In genomic region chr5:132373471-132374075, GRCm38 (mm10) we compare ENCODE assay signal across 12 mouse cellular contexts.
A peak's percentile ranks its signal among the peaks of the same experiment; 100 is the strongest.
DNase-seq lines count a peak whose midpoint lies in the region; ATAC-seq and TF ChIP-seq lines count a peak whose summit lies in the region.
"Had no signal": no experiment of that assay in that cellular context is flagged by ENCODE, and none has a peak within 500 bp of the region (broad histone marks: within the 10 kb centered on the region; RNA-seq: fewer than 3 reads in every experiment).

No protein-coding gene starts in this region.

- H3K36me3 ChIP-seq in kidney, embryonic 16.5 days (ENCODE audit: insufficient read depth, low read length) = no peaks in the 10 kb centered on the region
- H3K36me3 ChIP-seq: hindbrain, embryonic 15.5 days; limb, embryonic 13.5 days; midbrain, embryonic 12.5 days had no signal

- no peaks in the 10 kb centered on the region for H3K9me3 ChIP-seq in kidney, embryonic 16.5 days (ENCODE audit: low read length)
- H3K9me3 ChIP-seq: hindbrain, embryonic 15.5 days; limb, embryonic 13.5 days; midbrain, embryonic 12.5 days had no signal

- H3K4me3 ChIP-seq in cerebellum, adult 2 months (replicated peaks; ENCODE audit: insufficient read depth, low read depth, low read length) = no peak overlapping the region
- no peak overlapping the region for H3K4me3 ChIP-seq in kidney, embryonic 16.5 days (ENCODE audit: low read length)
- H3K4me3 ChIP-seq: hindbrain, embryonic 15.5 days; limb, embryonic 13.5 days; midbrain, embryonic 12.5 days had no signal

- H3K27me3 ChIP-seq in cerebellum, adult 2 months (ENCODE audit: control insufficient read depth, insufficient read depth, low read length) = no peaks in the 10 kb centered on the region
- H3K27me3 ChIP-seq in kidney, embryonic 16.5 days (ENCODE audit: insufficient read depth, low read length) = no peaks in the 10 kb centered on the region
- H3K27me3 ChIP-seq: hindbrain, embryonic 15.5 days; limb, embryonic 13.5 days; midbrain, embryonic 12.5 days had no signal

- no peak for TF ChIP-seq CTCF in cerebellum, adult 2 months (IDR thresholded peaks at IDR 0.05; ENCODE audit: borderline replicate concordance, insufficient read depth, low read depth, low read length)

- no peak for TF ChIP-seq POLR2A in cerebellum, adult 2 months (IDR thresholded peaks at IDR 0.05; ENCODE audit: borderline replicate concordance, insufficient read depth, low read length)

- H3K4me1 ChIP-seq in cerebellum, adult 2 months (ENCODE audit: control insufficient read depth, insufficient read depth, low read length) = peaks cover 10% of the 10 kb centered on the region; the same call in 1 of the 2 replicates
- peaks cover 15% of the 10 kb centered on the region for H3K4me1 ChIP-seq in kidney, embryonic 16.5 days (ENCODE audit: insufficient read depth, low read length)

- 36% methylated on average over 4 of the region's 4 CpGs for WGBS in cerebellum, adult 2 months
- 81% methylated on average over 4 of the region's 4 CpGs for WGBS in kidney, embryonic 16.5 days

- no peak overlapping the region for H3K9ac ChIP-seq in kidney, embryonic 16.5 days (replicated peaks; ENCODE audit: low read length)
- H3K9ac ChIP-seq: hindbrain, embryonic 15.5 days; limb, embryonic 13.5 days; midbrain, embryonic 12.5 days had no signal

- peak; percentile 6 for DNase-seq in kidney, postnatal 14 days
- no peak for DNase-seq in kidney, postnatal 36 days
- peak; percentile 14 for DNase-seq in adrenal gland, postnatal 25 days
- peak; percentile 57 to 85 for DNase-seq in cerebellum, adult 2 months
- DNase-seq in gastrocnemius, postnatal 10 days = peak; percentile 30
- no peak for DNase-seq in yolk sac, embryonic 10.5 days (ENCODE audit: low spot score)
- DNase-seq in embryo, embryonic 9.5 days (ENCODE audit: extremely low spot score) = no peak
- DNase-seq: heart, adult 11 months had no signal

- H3K27ac ChIP-seq in cerebellum, adult 2 months (ENCODE audit: insufficient read depth, low read length) = no peak overlapping the region
- no peak overlapping the region for H3K27ac ChIP-seq in kidney, embryonic 16.5 days (ENCODE audit: low read length)
- H3K27ac ChIP-seq: hindbrain, embryonic 15.5 days; limb, embryonic 13.5 days; midbrain, embryonic 12.5 days had no signal

- no peak for ATAC-seq in kidney, embryonic 16.5 days (ENCODE audit: low FRiP score, low TSS enrichment)

- H3K4me2 ChIP-seq in kidney, embryonic 16.5 days (replicated peaks; ENCODE audit: low read depth, low read length) = no peak overlapping the region
- H3K4me2 ChIP-seq: hindbrain, embryonic 15.5 days; limb, embryonic 13.5 days; midbrain, embryonic 12.5 days had no signal

Comparison
In these comparisons a context has a peak if more than half of its experiments do, and no peak if none do; other contexts are left out.
1. DNase-seq: peak in kidney, postnatal 14 days (single experiment), adrenal gland, postnatal 25 days (single experiment), cerebellum, adult 2 months (2 of 2) and gastrocnemius, postnatal 10 days (single experiment); none in kidney, postnatal 36 days (0 of 2), yolk sac, embryonic 10.5 days (single experiment) and embryo, embryonic 9.5 days (single experiment).